Mouse (Mus musculus): ENCODE data around the gene Smlr1. TPM values are rescaled to one million over a fixed set of nuclear protein-coding genes. Genes with fewer than 3 reads are reported as not detected.

The Smlr1 gene
- polyA plus RNA-seq, 1 experiment from 2014 or later, result 3.2 TPM

DNA sequence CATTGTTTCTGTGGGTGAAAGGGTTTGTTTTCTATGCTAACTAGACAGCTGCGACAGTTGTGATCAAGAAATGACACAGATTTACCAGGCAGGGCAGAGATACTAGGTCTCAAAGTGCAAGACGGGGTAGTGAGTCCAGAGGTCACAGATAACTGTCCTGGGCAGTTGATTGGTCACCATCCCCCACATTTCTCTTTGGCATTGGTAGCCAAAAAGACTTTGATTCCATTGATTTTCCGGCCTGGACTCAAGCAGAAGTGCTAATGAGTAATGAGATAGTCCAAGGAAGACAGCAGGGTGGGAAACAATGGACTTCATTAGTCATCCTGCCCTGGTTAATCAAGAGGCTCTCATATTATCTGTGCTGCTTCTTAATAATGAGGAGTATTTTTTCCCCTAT, 16.1 kb downstream of the Smlr1 start:
- ATAC-seq (replicated peaks; ENCODE audit: low FRiP score, low read depth), result no peak
- DNase-seq (ENCODE audit: low spot score), result no peak
- 83% methylated on average over 3 of the region's 3 CpGs for WGBS

DNA sequence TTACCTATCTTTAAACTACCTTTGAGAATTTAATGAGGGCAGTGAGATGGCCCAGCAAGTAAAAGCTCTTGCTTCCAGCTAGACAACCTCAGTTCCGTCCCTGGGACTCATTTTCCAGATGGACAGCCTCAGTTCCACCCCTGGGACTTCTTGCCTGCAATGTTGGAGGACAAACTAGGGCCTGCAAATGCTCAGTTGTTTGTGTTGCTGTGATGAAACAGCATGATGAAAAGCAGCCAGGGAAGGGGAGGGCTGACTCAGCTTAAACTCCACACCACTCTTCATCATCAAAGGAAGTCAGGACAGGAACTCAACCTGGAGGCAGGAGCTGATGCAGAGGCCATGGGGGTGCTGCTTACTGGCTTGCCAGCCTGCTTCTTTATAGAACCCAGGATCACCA, 22.2 kb downstream of the Smlr1 start:
- H3K4me1 ChIP-seq (replicated peaks; ENCODE audit: insufficient read depth, low read length), result no peaks in the 10 kb centered on the region
- H3K9me3 ChIP-seq (replicated peaks; ENCODE audit: low read length), result no peaks in the 10 kb centered on the region
- H3K9ac ChIP-seq (ENCODE audit: low read depth, low read length), result no peak overlapping the region
- H3K4me3 ChIP-seq (replicated peaks; ENCODE audit: low read depth, low read length), result no peak overlapping the region
- H3K27ac ChIP-seq, result no peak overlapping the region
- no peak for DNase-seq (ENCODE audit: low spot score)
- H3K27me3 ChIP-seq (ENCODE audit: insufficient read depth, low read length), result no peaks in the 10 kb centered on the region
- no peak for ATAC-seq (replicated peaks; ENCODE audit: low FRiP score, low read depth)
- 48% methylated on average over 1 of the region's 1 CpGs for WGBS
- no peaks in the 10 kb centered on the region; the same call in 1 of the 2 replicates for H3K36me3 ChIP-seq (ENCODE audit: insufficient read depth, low read length)
- TF ChIP-seq CTCF (IDR thresholded peaks at IDR 0.05; ENCODE audit: low read depth), result no peak
- no peak overlapping the region for H3K4me2 ChIP-seq (ENCODE audit: low read length)

More for the DNA sequence above, 16.1 kb downstream of the Smlr1 start:
- no peak for TF ChIP-seq CTCF (IDR thresholded peaks at IDR 0.05; ENCODE audit: low read depth)
- Histone ChIP-seq H3K27me3 (ENCODE audit: insufficient read depth, low read length) (no peaks in the 10 kb centered on the region), H3K27ac (no peak overlapping the region), H3K9me3 (replicated peaks; ENCODE audit: low read length) (no peaks in the 10 kb centered on the region), H3K4me2 (ENCODE audit: low read length) (no peak overlapping the region), H3K4me3 (replicated peaks; ENCODE audit: low read depth, low read length) (no peak overlapping the region), H3K9ac (ENCODE audit: low read depth, low read length) (no peak overlapping the region), H3K36me3 (ENCODE audit: insufficient read depth, low read length) (peaks cover 8% of the 10 kb centered on the region; the same call in 1 of the 2 replicates), H3K4me1 (replicated peaks; ENCODE audit: insufficient read depth, low read length) (no peaks in the 10 kb centered on the region)

- no peak overlapping the region for H3K9ac ChIP-seq (ENCODE audit: low read depth, low read length)
- H3K27me3 ChIP-seq (ENCODE audit: insufficient read depth, low read length), result no peaks in the 10 kb centered on the region
- ATAC-seq (replicated peaks; ENCODE audit: low FRiP score, low read depth), result no peak
- H3K4me3 ChIP-seq (replicated peaks; ENCODE audit: low read depth, low read length), result no peak overlapping the region
- H3K27ac ChIP-seq, result no peak overlapping the region
- no peak for TF ChIP-seq CTCF (IDR thresholded peaks at IDR 0.05; ENCODE audit: low read depth)
- H3K4me2 ChIP-seq (ENCODE audit: low read length), result no peak overlapping the region
- peaks cover 5% of the 10 kb centered on the region; the same call in 1 of the 2 replicates for H3K36me3 ChIP-seq (ENCODE audit: insufficient read depth, low read length)
- H3K4me1 ChIP-seq (replicated peaks; ENCODE audit: insufficient read depth, low read length), result no peaks in the 10 kb centered on the region
- 85% methylated on average over 5 of the region's 5 CpGs for WGBS
- no peak for DNase-seq (ENCODE audit: low spot score)
- no peaks in the 10 kb centered on the region for H3K9me3 ChIP-seq (replicated peaks; ENCODE audit: low read length)
These were observed 32.8 kb downstream of the Smlr1 start for GRCm38 (mm10) chr10:25503250-25503649.

DNA sequence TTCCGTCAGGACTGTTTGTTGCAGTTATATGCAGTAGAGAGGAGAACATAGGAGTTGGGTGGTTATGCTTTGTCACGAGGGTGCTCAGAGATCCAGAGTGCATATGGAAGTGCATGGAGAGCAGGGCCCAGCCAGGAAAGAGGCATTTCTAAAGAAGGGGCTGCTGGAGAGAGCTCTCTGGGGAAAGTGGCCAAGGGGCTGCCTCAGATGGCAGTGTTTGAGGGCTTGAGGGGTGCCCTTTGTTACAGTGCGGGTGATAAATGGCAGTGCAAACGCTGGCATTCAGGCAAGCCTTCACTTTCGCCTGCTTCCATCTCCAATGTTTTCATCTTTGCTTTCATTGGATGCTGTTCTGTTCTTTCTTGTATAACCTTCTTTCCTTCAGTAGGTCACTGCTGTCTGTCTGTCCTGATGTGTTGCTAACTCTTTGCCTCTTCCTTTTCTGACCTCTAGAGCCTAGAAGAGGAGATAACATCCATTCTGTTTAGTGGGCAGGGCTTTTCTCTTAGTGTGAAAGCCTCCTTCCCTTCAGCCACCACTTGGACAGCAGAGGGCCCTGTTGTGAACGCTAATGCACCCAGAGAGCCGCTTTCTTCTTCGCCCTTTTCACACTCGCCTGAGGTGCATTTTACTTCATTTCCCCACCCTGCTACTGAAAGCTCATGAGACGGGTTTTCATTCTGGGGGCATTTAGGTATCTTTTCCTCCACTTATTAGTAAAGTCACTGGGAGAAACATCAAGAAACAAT, 36.6 kb downstream of the Smlr1 start:
- DNase-seq (ENCODE audit: low spot score) (peak; percentile 14), ATAC-seq (replicated peaks; ENCODE audit: low FRiP score, low read depth) (no peak)
- Histone ChIP-seq H3K9ac (ENCODE audit: low read depth, low read length) (no peak overlapping the region), H3K4me1 (replicated peaks; ENCODE audit: insufficient read depth, low read length) (no peaks in the 10 kb centered on the region), H3K27ac (no peak overlapping the region), H3K4me2 (ENCODE audit: low read length) (no peak overlapping the region), H3K4me3 (replicated peaks; ENCODE audit: low read depth, low read length) (no peak overlapping the region), H3K27me3 (ENCODE audit: insufficient read depth, low read length) (no peaks in the 10 kb centered on the region), H3K36me3 (ENCODE audit: insufficient read depth, low read length) (0 out of 2 replicates have a peak, but pooled peaks cover 10% of the 10 kb centered on the region), H3K9me3 (replicated peaks; ENCODE audit: low read length) (no peaks in the 10 kb centered on the region)
- peak; percentile 40; the same call in 1 of the 2 replicates for TF ChIP-seq CTCF (IDR thresholded peaks at IDR 0.05; ENCODE audit: low read depth)
- 66% methylated on average over 10 of the region's 10 CpGs for WGBS

GRCm38 (mm10) chr10:25488456-25488855, 47.6 kb downstream of the Smlr1 start:
- no peak overlapping the region for H3K4me2 ChIP-seq (ENCODE audit: low read length)
- peak; percentile 83 for TF ChIP-seq CTCF (IDR thresholded peaks at IDR 0.05; ENCODE audit: low read depth)
- 0 out of 2 replicates have a peak, but pooled peaks cover 3% of the 10 kb centered on the region for H3K36me3 ChIP-seq (ENCODE audit: insufficient read depth, low read length)
- ATAC-seq (replicated peaks; ENCODE audit: low FRiP score, low read depth) (peak; percentile 29; the same call in 1 of the 2 replicates), DNase-seq (ENCODE audit: low spot score) (peak; percentile 83)
- no peak overlapping the region for H3K9ac ChIP-seq (ENCODE audit: low read depth, low read length)
- H3K9me3 ChIP-seq (replicated peaks; ENCODE audit: low read length), result no peaks in the 10 kb centered on the region
- no peak overlapping the region for H3K27ac ChIP-seq
- no peak overlapping the region for H3K4me3 ChIP-seq (replicated peaks; ENCODE audit: low read depth, low read length)
- no peaks in the 10 kb centered on the region for H3K4me1 ChIP-seq (replicated peaks; ENCODE audit: insufficient read depth, low read length)
- H3K27me3 ChIP-seq (ENCODE audit: insufficient read depth, low read length), result no peaks in the 10 kb centered on the region
- WGBS, result 18% methylated on average over 1 of the region's 1 CpGs

GRCm38 (mm10) chr10:25482791-25483190, 53.3 kb downstream of the Smlr1 start:
- H3K9me3 ChIP-seq (replicated peaks; ENCODE audit: low read length), result no peaks in the 10 kb centered on the region
- no peak overlapping the region for H3K27ac ChIP-seq
- peak; percentile 3 for DNase-seq (ENCODE audit: low spot score)
- H3K4me1 ChIP-seq (replicated peaks; ENCODE audit: insufficient read depth, low read length), result no peaks in the 10 kb centered on the region
- no peak for TF ChIP-seq CTCF (IDR thresholded peaks at IDR 0.05; ENCODE audit: low read depth)
- H3K9ac ChIP-seq (ENCODE audit: low read depth, low read length), result no peak overlapping the region
- no peak overlapping the region for H3K4me3 ChIP-seq (replicated peaks; ENCODE audit: low read depth, low read length)
- H3K4me2 ChIP-seq (ENCODE audit: low read length), result no peak overlapping the region
- ATAC-seq (replicated peaks; ENCODE audit: low FRiP score, low read depth), result no peak
- H3K27me3 ChIP-seq (ENCODE audit: insufficient read depth, low read length), result no peaks in the 10 kb centered on the region
- H3K36me3 ChIP-seq (ENCODE audit: insufficient read depth, low read length), result peaks cover 4% of the 10 kb centered on the region; the same call in 1 of the 2 replicates
- WGBS, result 28% methylated on average over 5 of the region's 5 CpGs

Measured in kidney, postnatal 0 days (tissue).